Mouse (Mus musculus) Muller cell, postnatal 12 days (primary cell): ENCODE measurements around the gene Hsd3b2.
"Not testable (repeated sequence)": the region's sequence is repeated elsewhere in the genome, so short reads cannot be mapped to it uniquely, and the experiment has no call there.

ENCODE experiments used
- DNase-seq: peaks from one replicate; pipeline ENCODE4 v3.0.0-alpha.2; 2015; ENCODE audit errors: inconsistent ontology term

Gene Hsd3b2

GRCm38 (mm10) chr3:98724376-98724775, at the start of gene Hsd3b2:
Gene Hsd3b2 (minus strand): TSS chr3:98724543.
- DNase-seq, result no peak

GRCm38 (mm10) chr3:98764155-98764554, 39.8 kb upstream of the Hsd3b2 start:
- DNase-seq, result no peak

- DNase-seq, result no peak
Measured at GRCm38 (mm10) chr3:98756836-98757235, 32.5 kb upstream of the Hsd3b2 start.

GRCm38 (mm10) chr3:98752171-98752570, 27.8 kb upstream of the Hsd3b2 start:
- no peak for DNase-seq

- DNase-seq, result not testable (repeated sequence)
Measured at GRCm38 (mm10) chr3:98741043-98741442, 16.7 kb upstream of the Hsd3b2 start.

GRCm38 (mm10) chr3:98734340-98734739, 10.0 kb upstream of the Hsd3b2 start:
- DNase-seq, result no peak

GRCm38 (mm10) chr3:98733724-98734123, 9.4 kb upstream of the Hsd3b2 start:
- DNase-seq, result no peak

- DNase-seq, result no peak
Measured at GRCm38 (mm10) chr3:98726281-98726680, 1.9 kb upstream of the Hsd3b2 start.

DNA sequence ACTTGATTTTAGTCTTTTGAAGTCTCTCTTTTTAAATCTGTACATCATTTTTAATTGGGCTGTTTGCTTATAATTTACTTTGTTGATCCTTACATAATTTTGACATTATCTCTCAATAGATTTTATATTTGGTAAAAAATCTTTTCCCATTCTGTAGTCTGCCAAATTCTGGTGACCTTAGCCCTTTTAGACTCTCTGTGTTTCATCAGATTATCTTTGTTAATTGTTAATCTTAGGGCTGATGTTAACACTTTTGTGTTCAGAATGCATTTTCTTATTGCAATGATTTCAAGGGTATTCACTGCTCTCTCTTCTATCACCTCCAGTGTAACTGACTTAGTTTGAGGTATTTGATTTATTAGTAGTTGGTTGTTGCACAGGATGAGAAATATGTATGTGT, 3.6 kb downstream of the Hsd3b2 start:
- no peak for DNase-seq

DNA sequence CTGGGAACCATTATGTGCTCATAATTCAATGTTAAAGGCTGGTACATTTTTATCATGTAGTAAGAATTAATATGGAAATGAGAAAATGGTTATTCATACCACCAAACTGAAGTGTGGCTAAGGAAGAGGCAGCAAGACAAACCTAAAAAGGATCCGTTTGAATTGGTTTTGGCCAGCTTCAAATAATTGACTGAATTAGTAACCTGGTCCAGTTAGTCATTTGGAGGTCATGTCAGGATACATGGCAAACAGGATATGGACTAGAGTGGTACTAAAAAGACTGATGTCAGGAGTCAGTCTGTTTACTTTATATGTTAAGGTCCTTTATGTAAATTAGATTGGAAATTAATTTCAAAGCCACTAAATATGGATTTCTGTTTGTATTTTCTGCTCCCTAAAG, 41.9 kb downstream of the Hsd3b2 start:
- no peak for DNase-seq

DNA sequence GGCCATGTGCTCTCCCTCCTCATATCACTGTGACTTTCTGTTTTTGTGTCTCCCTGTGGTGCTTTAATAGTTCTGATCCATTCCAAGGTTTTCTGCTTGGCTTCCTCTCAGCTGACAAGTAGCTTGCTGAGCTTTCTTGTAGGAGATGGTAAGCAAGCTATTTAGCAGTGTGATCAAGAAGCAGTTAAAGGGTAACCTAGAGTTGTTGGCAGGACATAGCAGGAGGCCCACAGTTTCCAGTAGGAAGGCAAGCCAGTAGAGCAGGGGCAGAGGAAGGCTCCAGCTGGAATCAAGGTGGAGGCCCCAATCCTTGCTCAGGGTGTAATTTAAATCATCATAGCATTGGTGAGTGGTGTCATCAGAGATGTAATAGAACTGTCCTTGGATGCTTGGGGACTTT, 43.6 kb downstream of the Hsd3b2 start:
- DNase-seq, result no peak
